Mouse (Mus musculus) small intestine, adult 2 months (tissue): Measurements from ENCODE around the gene Asf1b. TPM values are rescaled to one million over a fixed set of nuclear protein-coding genes. Genes with fewer than 3 reads are reported as not detected.

Source experiments
- H3K27ac ChIP-seq: fragments of 200-500 bp; 2 replicates; pipeline ENCODE4 v1.5.1; 2012; ENCODE audit warnings: low read depth, low read length, control low read depth, inconsistent platforms; ENCODE audit not compliant: insufficient read depth
- H3K27me3 ChIP-seq: fragments of 200-500 bp; 2 replicates; pipeline ENCODE4 v1.6.1; 2012; ENCODE audit warnings: mild to moderate bottlenecking, moderate library complexity, low read length, inconsistent platforms; ENCODE audit not compliant: control insufficient read depth, insufficient read depth
- H3K36me3 ChIP-seq: fragments of 200-500 bp; 2 replicates; pipeline ENCODE4 v1.6.1; 2012; ENCODE audit warnings: mild to moderate bottlenecking, low read length, control low read depth, inconsistent platforms; ENCODE audit not compliant: control insufficient read depth, insufficient read depth
- H3K4me1 ChIP-seq: fragments of 200-500 bp; 2 replicates; pipeline ENCODE4 v1.6.1; 2012; ENCODE audit warnings: low read length, inconsistent platforms, mixed read lengths; ENCODE audit not compliant: control insufficient read depth, insufficient read depth, insufficient read length
- H3K4me3 ChIP-seq: fragments of 200-500 bp; 2 replicates; pipeline ENCODE4 v1.5.1; 2012; ENCODE audit warnings: low read depth, mild to moderate bottlenecking, control low read depth, inconsistent platforms, low read length, moderate library complexity
- CTCF ChIP-seq: fragments of 200-500 bp; IDR thresholded peaks from 2 replicates; pipeline ENCODE4 v1.5.1; 2012; ENCODE audit warnings: low read depth, mild to moderate bottlenecking, control low read depth, inconsistent platforms, low read length, moderate library complexity, mixed read lengths; ENCODE audit not compliant: insufficient replicate concordance, insufficient read length; ENCODE audit errors: extremely low read depth
- POLR2A ChIP-seq: fragments of 200-500 bp; IDR thresholded peaks from 2 replicates; pipeline ENCODE4 v1.6.1; 2012; ENCODE audit warnings: low read depth, mild to moderate bottlenecking, control low read depth, inconsistent platforms, low read length, moderate library complexity
- WGBS: fragments of 180-500 bp; shearing (Covaris S2); methylation state at CpG from one replicate; pipeline ENCODE4 v1.1.7; 2018; 5-methylcytosine and 5-hydroxymethylcytosine counted together
- polyA plus RNA-seq: library from polyadenylated mRNA; depleted of rRNA; stranded (reverse); fragments of >200 nt; gene quantifications from 2 replicates; pipeline ENCODE4 v1.2.3, GENCODE M21; 2012

Asf1b gene
- polyA plus RNA-seq, 1 experiment: 22.1 TPM

GRCm38 (mm10) chr8:83916015-83916414 is 39.3 kb upstream of the Asf1b start:
- no peaks in the 10 kb centered on the region for H3K36me3 ChIP-seq
- WGBS: 90% methylated on average over 5 of the region's 5 CpGs

GRCm38 (mm10) chr8:83917566-83917965 is 37.7 kb upstream of the Asf1b start:
- H3K27me3 ChIP-seq: no peaks in the 10 kb centered on the region
- 68% methylated on average over 6 of the region's 6 CpGs for WGBS
- H3K4me1 ChIP-seq: no peaks in the 10 kb centered on the region; the same call in 1 of the 2 replicates
- no peak overlapping the region for H3K4me3 ChIP-seq
- H3K27ac ChIP-seq: no peak overlapping the region
- H3K36me3 ChIP-seq: no peaks in the 10 kb centered on the region
- TF ChIP-seq POLR2A: no peak
- TF ChIP-seq CTCF: no peak

More at GRCm38 (mm10) chr8:83916015-83916414, 39.3 kb upstream of the Asf1b start:
- Histone ChIP-seq H3K4me3 (no peak overlapping the region), H3K27me3 (no peaks in the 10 kb centered on the region), H3K4me1 (no peaks in the 10 kb centered on the region; the same call in 1 of the 2 replicates), H3K27ac (no peak overlapping the region)
- TF ChIP-seq POLR2A: no peak
- TF ChIP-seq CTCF: no peak

GRCm38 (mm10) chr8:83921558-83921957 is 33.7 kb upstream of the Asf1b start:
- 80% methylated on average over 3 of the region's 3 CpGs for WGBS
- H3K36me3 ChIP-seq: no peaks in the 10 kb centered on the region
- no peaks in the 10 kb centered on the region for H3K4me1 ChIP-seq
- TF ChIP-seq CTCF (no peak), POLR2A (no peak)
- no peak overlapping the region for H3K27ac ChIP-seq
- no peaks in the 10 kb centered on the region for H3K27me3 ChIP-seq
- H3K4me3 ChIP-seq: no peak overlapping the region

- no peaks in the 10 kb centered on the region for H3K27me3 ChIP-seq
- H3K36me3 ChIP-seq: no peaks in the 10 kb centered on the region
- WGBS: 82% methylated on average over 8 of the region's 8 CpGs
- H3K27ac ChIP-seq: no peak overlapping the region
- no peak overlapping the region for H3K4me3 ChIP-seq
- H3K4me1 ChIP-seq: no peaks in the 10 kb centered on the region
- TF ChIP-seq CTCF (no peak), POLR2A (no peak)
Measured at GRCm38 (mm10) chr8:83922727-83923126, 32.6 kb upstream of the Asf1b start.

GRCm38 (mm10) chr8:83924585-83924984 is 30.7 kb upstream of the Asf1b start:
- Histone ChIP-seq H3K4me3 (no peak overlapping the region), H3K27me3 (no peaks in the 10 kb centered on the region), H3K36me3 (no peaks in the 10 kb centered on the region), H3K4me1 (no peaks in the 10 kb centered on the region), H3K27ac (no peak overlapping the region)
- 87% methylated on average over 5 of the region's 5 CpGs for WGBS
- TF ChIP-seq POLR2A: no peak
- no peak for TF ChIP-seq CTCF

- Histone ChIP-seq H3K27me3 (no peaks in the 10 kb centered on the region), H3K36me3 (no peaks in the 10 kb centered on the region), H3K27ac (no peak overlapping the region), H3K4me1 (no peaks in the 10 kb centered on the region), H3K4me3 (no peak overlapping the region)
- 59% methylated on average over 7 of the region's 7 CpGs for WGBS
- no peak for TF ChIP-seq CTCF
- TF ChIP-seq POLR2A: no peak
Measured at GRCm38 (mm10) chr8:83926266-83926665, 29.0 kb upstream of the Asf1b start.

GRCm38 (mm10) chr8:83934222-83934621 is 21.1 kb upstream of the Asf1b start:
- H3K27me3 ChIP-seq: no peaks in the 10 kb centered on the region
- H3K36me3 ChIP-seq: 0 out of 2 replicates have a peak, but pooled peaks cover 3% of the 10 kb centered on the region
- no peaks in the 10 kb centered on the region for H3K4me1 ChIP-seq
- no peak overlapping the region for H3K4me3 ChIP-seq
- no peak overlapping the region for H3K27ac ChIP-seq
- WGBS: 78% methylated on average over 5 of the region's 5 CpGs
- TF ChIP-seq CTCF (no peak), POLR2A (no peak)

- Histone ChIP-seq H3K36me3 (0 out of 2 replicates have a peak, but pooled peaks cover 3% of the 10 kb centered on the region), H3K4me3 (no peak overlapping the region), H3K27me3 (no peaks in the 10 kb centered on the region), H3K27ac (no peak overlapping the region), H3K4me1 (no peaks in the 10 kb centered on the region)
- 92% methylated on average over 2 of the region's 2 CpGs for WGBS
- no peak for TF ChIP-seq CTCF
Measured at GRCm38 (mm10) chr8:83934994-83935393, 20.3 kb upstream of the Asf1b start.
